Mouse (Mus musculus) lung, postnatal 4 days (tissue): Measurements from ENCODE around the gene Capn15.

Experiments used
- DNase-seq, 2 experiments: peaks; one replicate each; pipeline ENCODE4 v3.0.0; 2021

Capn15 gene

DNA sequence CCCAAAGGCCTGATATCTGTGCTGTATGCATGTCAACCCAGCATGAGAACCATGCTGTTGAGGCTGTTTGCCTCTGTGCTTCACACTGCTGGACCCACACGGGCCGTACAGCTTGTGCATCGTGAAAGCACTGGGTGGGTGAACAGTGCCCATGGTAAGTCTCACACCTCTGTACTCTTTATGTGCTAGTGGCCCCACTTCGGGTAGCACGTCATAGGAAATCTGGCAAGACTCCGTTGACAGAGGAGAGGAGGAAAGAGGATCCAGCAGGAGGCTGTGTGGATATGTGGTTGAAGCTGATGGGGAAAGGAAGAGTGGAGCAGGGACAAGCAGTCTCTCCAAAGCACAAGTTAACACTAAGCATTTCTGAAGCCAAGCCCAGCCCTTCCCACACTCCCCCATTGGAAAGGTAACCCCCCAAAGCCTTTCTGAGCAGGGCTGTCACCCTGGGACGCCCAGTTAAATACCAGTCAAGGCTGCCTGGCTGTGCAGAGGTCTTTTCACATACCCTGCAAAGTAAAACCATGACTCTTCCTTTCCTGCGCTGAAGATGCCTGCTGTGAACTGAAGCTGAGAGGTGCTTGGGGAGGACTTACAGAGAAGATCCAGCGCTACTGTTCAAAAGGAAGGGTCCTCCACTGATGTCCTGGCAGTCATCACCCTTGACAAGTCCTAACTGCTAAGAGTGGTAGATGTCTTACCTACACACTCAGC, 67.4 kb downstream of the Capn15 start:
- DNase-seq: no peak

DNA sequence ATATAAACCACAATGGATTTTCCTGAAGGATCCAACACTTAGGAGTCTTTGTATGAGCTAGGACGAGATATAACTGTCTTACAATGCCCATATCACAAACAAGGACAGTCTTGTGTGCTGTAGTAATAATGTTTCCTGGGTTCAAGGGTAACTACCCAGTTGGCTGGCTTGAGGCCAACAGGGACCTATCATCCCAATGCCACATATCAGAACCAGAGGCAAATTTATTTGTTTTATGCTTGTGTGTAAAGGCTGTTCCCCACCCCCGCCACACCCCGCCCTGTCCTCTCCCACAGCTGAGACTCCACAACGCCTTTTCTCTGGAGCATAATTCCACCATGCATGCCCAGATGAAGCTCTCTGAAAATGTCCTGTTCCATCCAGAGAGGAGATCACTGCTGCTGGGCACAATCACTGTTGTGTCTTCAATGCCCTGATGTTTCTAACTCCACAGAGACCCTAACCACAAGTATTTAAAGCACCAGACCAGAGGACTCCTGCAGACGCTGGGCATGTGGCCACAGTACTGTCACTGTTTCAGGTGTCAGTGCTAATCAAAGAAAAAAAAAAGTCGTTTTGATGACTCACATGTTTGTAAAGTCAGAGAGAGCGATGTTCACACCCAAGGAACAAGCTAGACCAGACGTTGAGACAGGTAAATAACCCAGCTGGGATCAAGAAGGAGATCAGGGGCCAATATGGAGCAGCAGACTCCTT, 68.5 kb downstream of the Capn15 start:
- DNase-seq: no peak

DNA sequence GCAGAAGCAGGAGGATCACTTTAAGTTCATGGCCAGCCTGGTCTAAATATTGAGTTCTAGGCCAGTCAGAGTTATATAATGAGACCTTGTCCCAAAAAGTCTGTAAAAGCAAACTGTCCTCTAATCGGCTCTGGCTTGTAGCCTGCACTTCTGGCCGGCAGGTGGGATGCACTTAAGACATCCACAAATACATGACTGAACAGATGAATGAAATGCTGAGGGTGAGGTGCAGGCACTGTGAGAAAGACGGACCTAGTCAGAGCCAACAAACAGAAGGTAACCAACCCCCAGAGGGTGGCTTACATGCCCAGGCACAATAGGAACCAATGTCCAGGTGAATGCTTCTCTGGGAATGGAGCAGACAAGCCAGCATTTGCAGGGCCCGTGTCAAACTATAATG, 71.3 kb downstream of the Capn15 start:
- DNase-seq: no peak

DNA sequence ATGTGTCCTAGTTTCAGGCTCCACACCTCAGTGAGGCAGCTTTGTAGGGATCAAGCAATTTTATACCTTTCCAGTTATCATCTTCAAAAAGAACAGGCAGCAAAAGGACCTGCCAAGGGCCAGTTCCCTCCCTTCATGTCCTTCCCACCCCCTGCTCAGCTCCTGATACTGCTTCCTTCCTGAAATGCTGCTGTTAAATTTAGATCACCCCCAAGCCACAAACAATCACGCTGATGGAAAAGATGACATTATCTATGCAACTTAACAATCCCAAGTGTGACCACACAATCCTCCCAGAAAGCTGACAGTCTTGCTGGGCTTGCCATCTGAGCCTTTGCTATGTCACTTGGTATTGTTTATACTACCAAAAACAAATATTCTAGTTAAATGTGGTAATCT, 71.7 kb downstream of the Capn15 start:
- peak in 1 of 2 experiments; percentile 10 for DNase-seq

DNA sequence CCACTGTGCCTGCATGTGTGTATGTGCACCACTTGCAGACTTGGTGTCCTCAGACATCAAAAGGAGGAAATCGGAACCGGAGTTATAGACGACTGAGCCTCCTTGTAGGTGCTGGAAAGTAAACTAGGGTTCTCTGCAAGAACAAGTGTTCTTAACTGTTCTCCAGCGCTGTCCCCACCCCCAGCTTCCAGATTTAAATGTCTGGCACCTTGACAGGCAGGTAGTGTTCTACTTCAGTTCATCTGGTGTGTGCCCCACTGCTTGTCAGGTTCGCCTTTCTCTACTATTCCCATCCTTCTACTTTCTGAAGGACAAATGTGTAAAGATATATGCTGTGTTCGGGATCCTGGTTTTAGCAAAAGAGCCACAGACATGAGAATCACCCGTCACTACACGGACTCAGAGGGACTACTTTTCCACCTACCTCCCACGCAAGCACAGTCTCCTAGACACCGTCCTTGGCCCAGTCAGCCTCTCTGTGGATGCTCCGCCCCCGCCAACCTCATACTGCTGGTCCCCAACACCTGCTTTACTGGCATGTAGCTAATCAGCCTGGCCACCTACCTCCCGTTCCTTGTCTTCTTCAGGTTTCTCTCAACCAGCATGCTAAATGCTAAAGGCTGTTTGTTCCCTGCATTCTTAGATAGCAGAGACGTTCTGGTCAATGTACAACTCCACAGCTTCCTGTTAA, 72.3 kb downstream of the Capn15 start:
- no peak for DNase-seq

DNA sequence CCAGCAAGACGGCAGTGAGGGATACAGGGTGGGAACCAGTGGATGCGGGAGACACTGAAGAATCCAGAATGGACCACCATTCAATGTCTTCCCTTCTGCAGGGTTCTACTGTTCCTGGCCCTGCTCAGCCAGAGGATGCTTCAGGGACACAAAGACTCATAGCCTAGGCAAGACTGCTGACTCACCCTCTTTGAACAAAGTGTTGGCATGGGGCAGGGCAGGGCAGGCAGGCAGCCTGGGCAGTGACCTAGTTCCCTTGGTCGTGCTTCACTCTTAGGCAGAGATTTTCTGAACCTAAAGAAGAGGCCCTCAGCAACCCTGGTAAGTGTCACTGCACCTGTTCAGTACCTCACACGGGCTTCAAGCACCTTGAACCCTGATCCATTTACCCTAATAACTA, 73.8 kb downstream of the Capn15 start:
- DNase-seq: no peak
